Mouse (Mus musculus) bone marrow, adult 2 months (tissue): ENCODE data around the gene Car12.

ENCODE experiments used
- CTCF ChIP-seq: fragments of 200-500 bp; IDR thresholded peaks from 2 replicates; pipeline ENCODE4 v1.5.1; 2011; ENCODE audit warnings: low read length, control low read depth; ENCODE audit not compliant: control insufficient read depth, insufficient read depth
- POLR2A ChIP-seq: fragments of 200-500 bp; IDR thresholded peaks from 2 replicates; pipeline ENCODE4 v1.6.1; 2011; ENCODE audit warnings: low read depth, mild to moderate bottlenecking, control low read depth, low read length, borderline replicate concordance; ENCODE audit not compliant: control insufficient read depth

- TF ChIP-seq CTCF (no peak), POLR2A (no peak)
Observed at GRCm38 (mm10) chr9:66801947-66802346, 88.5 kb downstream of the Car12 start.
